Comparison of ENCODE assay signal across 15 mouse cellular contexts in genomic region chr6:134537461-134538117, GRCm38 (mm10). TPM values are rescaled to one million over a fixed set of nuclear protein-coding genes. Genes with fewer than 3 reads are reported as not detected.
DNase-seq lines count a peak whose midpoint lies in the region; ATAC-seq and TF ChIP-seq lines count a peak whose summit lies in the region.
"Had no signal": no experiment of that assay in that cellular context is flagged by ENCODE, and none has a peak within 500 bp of the region (broad histone marks: within the 10 kb centered on the region; RNA-seq: fewer than 3 reads in every experiment).

No protein-coding gene starts in this region.

- H3K4me1 ChIP-seq in heart, embryonic 13.5 days = peaks cover 34% of the 10 kb centered on the region
- H3K4me1 ChIP-seq in heart, embryonic 11.5 days (ENCODE audit: control insufficient read depth, insufficient read depth, low read length) = peaks cover 16% of the 10 kb centered on the region; the same call in 1 of the 2 replicates
- peaks cover 8% of the 10 kb centered on the region for H3K4me1 ChIP-seq in hindbrain, embryonic 12.5 days
- H3K4me1 ChIP-seq in midbrain, embryonic 16.5 days (ENCODE audit: control insufficient read depth, insufficient read depth, low read length) = 0 out of 2 replicates have a peak, but pooled peaks cover 3% of the 10 kb centered on the region

- H3K4me3 ChIP-seq in heart, embryonic 13.5 days = no peak overlapping the region
- no peak overlapping the region for H3K4me3 ChIP-seq in heart, embryonic 11.5 days (ENCODE audit: low read depth, low read length)
- H3K4me3 ChIP-seq in hindbrain, embryonic 12.5 days = no peak overlapping the region
- H3K4me3 ChIP-seq in midbrain, embryonic 16.5 days (ENCODE audit: low read depth, low read length) = no peak overlapping the region
- H3K4me3 ChIP-seq: embryonic facial prominence, embryonic 15.5 days had no signal

- no peaks in the 10 kb centered on the region for H3K9me3 ChIP-seq in heart, embryonic 13.5 days
- H3K9me3 ChIP-seq in heart, embryonic 11.5 days (replicated peaks; ENCODE audit: control insufficient read depth, low read length) = no peaks in the 10 kb centered on the region
- no peaks in the 10 kb centered on the region for H3K9me3 ChIP-seq in hindbrain, embryonic 12.5 days (replicated peaks)
- H3K9me3 ChIP-seq in midbrain, embryonic 16.5 days (replicated peaks; ENCODE audit: control insufficient read depth, low read length, poor library complexity, severe bottlenecking) = no peaks in the 10 kb centered on the region
- H3K9me3 ChIP-seq: embryonic facial prominence, embryonic 15.5 days had no signal

- peak; percentile 77 for DNase-seq in brain, embryonic 14.5 days (ENCODE audit: low read depth)
- no peak for DNase-seq in adipocyte (ENCODE audit: low spot score)
- DNase-seq in lung, adult 18-20 months = no peak
- DNase-seq: cerebellum, adult 2 months; heart, postnatal 14 days; kidney, adult 9 months; layer of hippocampus, adult 9-11 months; left cerebral cortex, postnatal 4 days; liver, postnatal 0 days; right cerebral cortex, postnatal 4 days had no signal

- no peaks in the 10 kb centered on the region for H3K27me3 ChIP-seq in heart, embryonic 13.5 days (replicated peaks)
- H3K27me3 ChIP-seq in heart, embryonic 11.5 days (ENCODE audit: control insufficient read depth, insufficient read depth, low read length) = no peaks in the 10 kb centered on the region
- H3K27me3 ChIP-seq in hindbrain, embryonic 12.5 days = no peaks in the 10 kb centered on the region
- no peaks in the 10 kb centered on the region for H3K27me3 ChIP-seq in midbrain, embryonic 16.5 days (ENCODE audit: control insufficient read depth, insufficient read depth, low read depth, low read length)
- H3K27me3 ChIP-seq: embryonic facial prominence, embryonic 15.5 days had no signal

- TF ChIP-seq POLR2A in brain, embryonic 14.5 days (IDR thresholded peaks at IDR 0.05; ENCODE audit: borderline replicate concordance, extremely low read depth, insufficient read depth, insufficient read length, poor library complexity, severe bottlenecking) = no peak

- ATAC-seq in heart, embryonic 13.5 days (ENCODE audit: extremely low read depth, insufficient number of reproducible peaks, low FRiP score, low TSS enrichment) = no peak
- ATAC-seq in heart, embryonic 11.5 days (replicated peaks; ENCODE audit: insufficient number of reproducible peaks, low FRiP score, low TSS enrichment) = no peak
- peak; percentile 70; the same call in 1 of the 2 replicates for ATAC-seq in hindbrain, embryonic 12.5 days (ENCODE audit: low FRiP score)
- ATAC-seq in midbrain, embryonic 16.5 days = peak; percentile 55; the same call in 1 of the 2 replicates
- ATAC-seq: liver, postnatal 0 days had no signal

- H3K27ac ChIP-seq in heart, embryonic 13.5 days (replicated peaks) = peak overlapping the region; percentile 36
- no peak overlapping the region for H3K27ac ChIP-seq in heart, embryonic 11.5 days (ENCODE audit: low read depth, low read length)
- H3K27ac ChIP-seq in hindbrain, embryonic 12.5 days = peak overlapping the region; percentile 62
- peak overlapping the region; percentile 38; the same call in 1 of the 2 replicates for H3K27ac ChIP-seq in midbrain, embryonic 16.5 days (ENCODE audit: low read length)
- H3K27ac ChIP-seq: embryonic facial prominence, embryonic 15.5 days had no signal

- peaks cover 17% of the 10 kb centered on the region for H3K36me3 ChIP-seq in heart, embryonic 13.5 days
- H3K36me3 ChIP-seq in heart, embryonic 11.5 days (ENCODE audit: control insufficient read depth, insufficient read depth, low read length) = no peaks in the 10 kb centered on the region
- H3K36me3 ChIP-seq in hindbrain, embryonic 12.5 days = no peaks in the 10 kb centered on the region
- no peaks in the 10 kb centered on the region for H3K36me3 ChIP-seq in midbrain, embryonic 16.5 days (ENCODE audit: control insufficient read depth, insufficient read depth, low read length)

- no peak for TF ChIP-seq CTCF in brain, embryonic 14.5 days (IDR thresholded peaks at IDR 0.05; ENCODE audit: borderline replicate concordance, extremely low read depth, insufficient read depth, insufficient read length)

- no peak overlapping the region for H3K4me2 ChIP-seq in heart, embryonic 13.5 days
- no peak overlapping the region for H3K4me2 ChIP-seq in heart, embryonic 11.5 days
- H3K4me2 ChIP-seq in hindbrain, embryonic 12.5 days (replicated peaks) = no peak overlapping the region
- H3K4me2 ChIP-seq in midbrain, embryonic 16.5 days (ENCODE audit: low read length) = no peak overlapping the region
- H3K4me2 ChIP-seq: embryonic facial prominence, embryonic 15.5 days had no signal

- WGBS in heart, embryonic 13.5 days = 41% methylated on average over 10 of the region's 10 CpGs
- 50% methylated on average over 10 of the region's 10 CpGs for WGBS in heart, embryonic 11.5 days (ENCODE audit: insufficient replicate concordance)
- WGBS in hindbrain, embryonic 12.5 days = 47% methylated on average over 10 of the region's 10 CpGs
- WGBS in midbrain, embryonic 16.5 days = 46% methylated on average over 10 of the region's 10 CpGs

- H3K9ac ChIP-seq in heart, embryonic 13.5 days = no peak overlapping the region
- H3K9ac ChIP-seq in heart, embryonic 11.5 days (ENCODE audit: low read depth, low read length) = no peak overlapping the region
- no peak overlapping the region for H3K9ac ChIP-seq in hindbrain, embryonic 12.5 days
- H3K9ac ChIP-seq in midbrain, embryonic 16.5 days (ENCODE audit: low read depth, low read length) = no peak overlapping the region
- H3K9ac ChIP-seq: embryonic facial prominence, embryonic 15.5 days; liver, postnatal 0 days had no signal

RNA-seq across cellular contexts. Expression of gene Lrp6, which starts 29.2 kb away (rescaled TPM):
- 14.9 and 17.5 TPM in 2 replicates for polyA plus RNA-seq in heart, embryonic 13.5 days (2015; fragmentation: Nextera tagmentation; extraction: Ambion mirVana)
- 20.6 and 20.8 TPM in 2 replicates for polyA plus RNA-seq in heart, embryonic 11.5 days (2014; fragmentation: Nextera tagmentation; extraction: Ambion mirVana)
- 27.4 and 31.5 TPM in 2 replicates for polyA plus RNA-seq in brain, embryonic 14.5 days (2012; rRNA removed)
- polyA plus RNA-seq in hindbrain, embryonic 12.5 days (2016; fragmentation: Nextera tagmentation; extraction: Ambion mirVana) = 38.2 and 39.2 TPM in 2 replicates
- 14.4 and 16.7 TPM in 2 replicates for polyA plus RNA-seq in midbrain, embryonic 16.5 days (2015; fragmentation: Nextera tagmentation; extraction: Ambion mirVana)

Comparison
In these comparisons a context has a peak if more than half of its experiments do, and no peak if none do; other contexts are left out.
1. ATAC-seq: peak in hindbrain, embryonic 12.5 days (single experiment) and midbrain, embryonic 16.5 days (single experiment); none in heart, embryonic 13.5 days (single experiment) and heart, embryonic 11.5 days (single experiment).